Mouse (Mus musculus) adrenal gland, adult 2 months (tissue): Measurements from ENCODE around the gene Gm20388. TPM values are rescaled to one million over a fixed set of nuclear protein-coding genes. Genes with fewer than 3 reads are reported as not detected.

Source experiments
- DNase-seq: peaks from one replicate; pipeline ENCODE4 v3.0.0; 2021
- polyA plus RNA-seq: library from polyadenylated mRNA; depleted of rRNA; stranded (reverse); fragments of >200 nt; gene quantifications from 2 replicates; pipeline ENCODE4 v1.2.3, GENCODE M21; 2012
- total RNA-seq, 2 experiments: library from RNA; stranded (reverse); gene quantifications; 2 replicates each; pipeline ENCODE4 v1.2.3; 2021

The Gm20388 gene
- total and polyA plus RNA-seq, 3 experiments = 5.9 to 50.1 (median 9.9) TPM

GRCm38 (mm10) chr8:120744448-120744847 lies 833.8 kb downstream of the Gm20388 start:
- no peak for DNase-seq

GRCm38 (mm10) chr8:120745226-120745625 lies 834.6 kb downstream of the Gm20388 start:
- no peak for DNase-seq

- DNase-seq = no peak
These were observed 835.5 kb downstream of the Gm20388 start for GRCm38 (mm10) chr8:120746007-120746701.

GRCm38 (mm10) chr8:120747286-120747685 lies 836.6 kb downstream of the Gm20388 start:
- DNase-seq = no peak

- DNase-seq = peak; percentile 85
These were observed 840.0 kb downstream of the Gm20388 start for GRCm38 (mm10) chr8:120750616-120751015.

GRCm38 (mm10) chr8:120751226-120752081 lies 840.8 kb downstream of the Gm20388 start:
- no peak for DNase-seq

- DNase-seq = peak; percentile 89
These were observed 841.4 kb downstream of the Gm20388 start for GRCm38 (mm10) chr8:120752082-120752452.

GRCm38 (mm10) chr8:120753476-120753875 lies 842.8 kb downstream of the Gm20388 start:
- no peak for DNase-seq

GRCm38 (mm10) chr8:120755306-120756297 lies 845.0 kb downstream of the Gm20388 start:
- DNase-seq = no peak

GRCm38 (mm10) chr8:120758005-120758404 lies 847.4 kb downstream of the Gm20388 start:
- DNase-seq = no peak

- DNase-seq = peak; percentile 65
These were observed 849.2 kb downstream of the Gm20388 start for GRCm38 (mm10) chr8:120759847-120760246.

GRCm38 (mm10) chr8:120760341-120761215 lies 849.9 kb downstream of the Gm20388 start:
- DNase-seq = no peak

GRCm38 (mm10) chr8:120763267-120763666 lies 852.6 kb downstream of the Gm20388 start:
- DNase-seq = no peak

GRCm38 (mm10) chr8:120764638-120765037 lies 854.0 kb downstream of the Gm20388 start:
- no peak for DNase-seq

- DNase-seq = no peak
These were observed 856.0 kb downstream of the Gm20388 start for GRCm38 (mm10) chr8:120766622-120767021.

- DNase-seq = no peak
These were observed 858.0 kb downstream of the Gm20388 start for GRCm38 (mm10) chr8:120768454-120769218.

GRCm38 (mm10) chr8:120777184-120777583 lies 866.5 kb downstream of the Gm20388 start:
- no peak for DNase-seq

GRCm38 (mm10) chr8:120777732-120778131 lies 867.1 kb downstream of the Gm20388 start:
- DNase-seq = no peak

- no peak for DNase-seq
These were observed 868.5 kb downstream of the Gm20388 start for GRCm38 (mm10) chr8:120779106-120779505.

- no peak for DNase-seq
These were observed 873.1 kb downstream of the Gm20388 start for GRCm38 (mm10) chr8:120783781-120784180.
